Mouse (Mus musculus) liver, embryonic 16.5 days (tissue): ENCODE results near the gene E2f6. TPM values are rescaled to one million over a fixed set of nuclear protein-coding genes. Genes with fewer than 3 reads are reported as not detected.

Source experiments
- ATAC-seq: fragments of 200-750 bp; cut with Nextera tagmentation; 2 replicates; pipeline ENCODE4 v1.8.0; 2017; ENCODE audit warnings: low read depth, mild to moderate bottlenecking, moderate number of reproducible peaks, moderate library complexity
- H3K27ac ChIP-seq: fragments of 300-500 bp; sonication (generic); 2 replicates; pipeline ENCODE4 v1.5.1; 2014; ENCODE audit warnings: mild to moderate bottlenecking, low read length
- H3K27me3 ChIP-seq: fragments of 300-500 bp; sonication (generic); 2 replicates; pipeline ENCODE4 v1.6.1; 2014; ENCODE audit warnings: low read depth, low read length, mixed read lengths; ENCODE audit not compliant: control insufficient read depth, insufficient read depth
- H3K36me3 ChIP-seq: fragments of 300-500 bp; sonication (generic); 2 replicates; pipeline ENCODE4 v1.6.1; 2014; ENCODE audit warnings: mild to moderate bottlenecking; ENCODE audit not compliant: control insufficient read depth, insufficient read depth
- H3K4me1 ChIP-seq: fragments of 300-500 bp; sonication (generic); 2 replicates; pipeline ENCODE4 v1.6.1; 2014; ENCODE audit warnings: low read depth, low read length, mixed read lengths; ENCODE audit not compliant: control insufficient read depth
- H3K4me2 ChIP-seq: fragments of 300-500 bp; sonication (generic); 2 replicates; pipeline ENCODE4 v1.6.1; 2014; ENCODE audit warnings: low read depth, low read length, mixed read lengths
- H3K4me3 ChIP-seq: fragments of 300-500 bp; sonication (generic); 2 replicates; pipeline ENCODE4 v1.5.1; 2014; ENCODE audit warnings: low read depth, mild to moderate bottlenecking, low read length
- H3K9ac ChIP-seq: fragments of 300-500 bp; sonication (generic); 2 replicates; pipeline ENCODE4 v1.6.1; 2014; ENCODE audit warnings: low read depth, low read length
- H3K9me3 ChIP-seq: fragments of 300-500 bp; sonication (generic); replicated peaks from 2 replicates; pipeline ENCODE4 v1.6.1; 2016; ENCODE audit warnings: low read length; ENCODE audit not compliant: control insufficient read depth
- WGBS: fragments of 180-500 bp; shearing (Covaris S2); extraction: QIAGEN DNeasy Blood & Tissue Kit; methylation state at CpG from one replicate; pipeline ENCODE4 v1.1.7; 2014; ENCODE audit not compliant: insufficient replicate concordance; 5-methylcytosine and 5-hydroxymethylcytosine counted together
- polyA plus RNA-seq: library from polyadenylated mRNA; unstranded; fragments of >200 nt; fragmentation: Nextera tagmentation; extraction: Ambion mirVana; gene quantifications from 2 replicates; pipeline ENCODE4 v1.2.1, GENCODE M21; 2015

Gene E2f6
- polyA plus RNA-seq, 1 experiment from 2014 or later: 13.8 TPM

GRCm38 (mm10) chr12:16793371-16793770 is 17.4 kb upstream of the E2f6 start:
- Histone ChIP-seq H3K27me3 (no peaks in the 10 kb centered on the region), H3K27ac (no peak overlapping the region), H3K36me3 (no peaks in the 10 kb centered on the region), H3K4me3 (no peak overlapping the region), H3K9ac (no peak overlapping the region), H3K4me2 (no peak overlapping the region), H3K9me3 (no peaks in the 10 kb centered on the region), H3K4me1 (no peaks in the 10 kb centered on the region; the same call in 1 of the 2 replicates)
- ATAC-seq: no peak
- WGBS: 68% methylated on average over 4 of the region's 4 CpGs

- Histone ChIP-seq H3K27ac (no peak overlapping the region), H3K9ac (no peak overlapping the region), H3K4me3 (no peak overlapping the region), H3K4me1 (no peaks in the 10 kb centered on the region), H3K4me2 (no peak overlapping the region), H3K27me3 (peaks cover 9% of the 10 kb centered on the region), H3K36me3 (no peaks in the 10 kb centered on the region), H3K9me3 (no peaks in the 10 kb centered on the region)
- 44% methylated on average over 3 of the region's 3 CpGs for WGBS
- no peak for ATAC-seq
Measured at GRCm38 (mm10) chr12:16795781-16796180, 15.0 kb upstream of the E2f6 start.

GRCm38 (mm10) chr12:16798894-16799293 is 11.9 kb upstream of the E2f6 start:
- Histone ChIP-seq H3K9me3 (no peaks in the 10 kb centered on the region), H3K27me3 (peaks cover 20% of the 10 kb centered on the region), H3K4me3 (no peak overlapping the region), H3K36me3 (no peaks in the 10 kb centered on the region), H3K27ac (no peak overlapping the region), H3K4me2 (no peak overlapping the region), H3K4me1 (no peaks in the 10 kb centered on the region), H3K9ac (no peak overlapping the region)
- WGBS: 68% methylated on average over 3 of the region's 3 CpGs
- no peak for ATAC-seq

GRCm38 (mm10) chr12:16799928-16800258 is 10.9 kb upstream of the E2f6 start:
- Histone ChIP-seq H3K4me1 (no peaks in the 10 kb centered on the region), H3K4me2 (peak overlapping the region; percentile 59), H3K27ac (no peak overlapping the region), H3K36me3 (no peaks in the 10 kb centered on the region), H3K9me3 (no peaks in the 10 kb centered on the region), H3K9ac (no peak overlapping the region), H3K4me3 (peak overlapping the region; percentile 49), H3K27me3 (peaks cover 20% of the 10 kb centered on the region)
- 42% methylated on average over 6 of the region's 6 CpGs for WGBS
- ATAC-seq: peak; percentile 45; the same call in 1 of the 2 replicates

GRCm38 (mm10) chr12:16800259-16800958 is 10.4 kb upstream of the E2f6 start, which contains the start of gene Greb1:
Gene Greb1, minus strand, starts transcription at chr12:16800886.
- Histone ChIP-seq H3K4me3 (peak within 1 kb of the TSS; percentile 49), H3K9ac (no peak within 1 kb of the TSS), H3K36me3 (no peaks in the 10 kb centered on the region), H3K27ac (no peak within 1 kb of the TSS), H3K27me3 (peaks cover 20% of the 10 kb centered on the region), H3K9me3 (no peaks in the 10 kb centered on the region), H3K4me2 (peak within 1 kb of the TSS; percentile 59), H3K4me1 (no peaks in the 10 kb centered on the region)
- peak; percentile 47 for ATAC-seq
- WGBS: 1% methylated on average over 49 of the region's 53 CpGs

GRCm38 (mm10) chr12:16800959-16801315 is 9.8 kb upstream of the E2f6 start:
- no peaks in the 10 kb centered on the region for H3K36me3 ChIP-seq
- no peak overlapping the region for H3K9ac ChIP-seq
- peaks cover 20% of the 10 kb centered on the region for H3K27me3 ChIP-seq
- no peaks in the 10 kb centered on the region for H3K4me1 ChIP-seq
- no peaks in the 10 kb centered on the region for H3K9me3 ChIP-seq
- peak overlapping the region; percentile 49 for H3K4me3 ChIP-seq
- 2% methylated on average over 12 of the region's 12 CpGs for WGBS
- ATAC-seq: no peak
- peak overlapping the region; percentile 59 for H3K4me2 ChIP-seq
- no peak overlapping the region for H3K27ac ChIP-seq

- 44% methylated on average over 5 of the region's 5 CpGs for WGBS
- H3K27ac ChIP-seq: no peak overlapping the region
- H3K27me3 ChIP-seq: peaks cover 30% of the 10 kb centered on the region
- H3K4me3 ChIP-seq: no peak overlapping the region
- no peak overlapping the region for H3K4me2 ChIP-seq
- no peak overlapping the region for H3K9ac ChIP-seq
- H3K36me3 ChIP-seq: no peaks in the 10 kb centered on the region
- no peak for ATAC-seq
- H3K4me1 ChIP-seq: no peaks in the 10 kb centered on the region
- H3K9me3 ChIP-seq: no peaks in the 10 kb centered on the region
Measured at GRCm38 (mm10) chr12:16803237-16803955, 7.4 kb upstream of the E2f6 start.

- H3K4me2 ChIP-seq: no peak overlapping the region
- H3K4me3 ChIP-seq: no peak overlapping the region
- no peaks in the 10 kb centered on the region for H3K4me1 ChIP-seq
- 71% methylated on average over 5 of the region's 5 CpGs for WGBS
- peaks cover 30% of the 10 kb centered on the region for H3K27me3 ChIP-seq
- ATAC-seq: no peak
- H3K9ac ChIP-seq: no peak overlapping the region
- no peak overlapping the region for H3K27ac ChIP-seq
- no peaks in the 10 kb centered on the region for H3K36me3 ChIP-seq
- H3K9me3 ChIP-seq: no peaks in the 10 kb centered on the region
Measured at GRCm38 (mm10) chr12:16803956-16804430, 6.8 kb upstream of the E2f6 start.

GRCm38 (mm10) chr12:16805511-16805910 is 5.3 kb upstream of the E2f6 start:
- Histone ChIP-seq H3K4me2 (no peak overlapping the region), H3K9ac (no peak overlapping the region), H3K27me3 (peaks cover 29% of the 10 kb centered on the region), H3K9me3 (no peaks in the 10 kb centered on the region), H3K27ac (no peak overlapping the region), H3K36me3 (no peaks in the 10 kb centered on the region), H3K4me1 (peaks cover 1% of the 10 kb centered on the region), H3K4me3 (no peak overlapping the region)
- WGBS: 5% methylated on average over 5 of the region's 5 CpGs
- ATAC-seq: 0 out of 2 replicates have a peak, but pooled peaks have one; percentile 41
